Mouse (Mus musculus) heart, embryonic 15.5 days (tissue): ENCODE measurements around the gene Mpeg1. TPM values are rescaled to one million over a fixed set of nuclear protein-coding genes. Genes with fewer than 3 reads are reported as not detected.

Source experiments
- ATAC-seq: fragments of 200-750 bp; cut with Nextera tagmentation; replicated peaks from 2 replicates; pipeline ENCODE4 v1.8.0; 2017; ENCODE audit warnings: low read depth, moderate TSS enrichment; ENCODE audit not compliant: insufficient number of reproducible peaks, insufficient read depth, low FRiP score
- H3K27ac ChIP-seq: fragments of 300-500 bp; sonication (generic); 2 replicates; pipeline ENCODE4 v1.5.1; 2015; ENCODE audit warnings: mild to moderate bottlenecking, inconsistent platforms
- H3K27me3 ChIP-seq: fragments of 300-500 bp; sonication (generic); 2 replicates; pipeline ENCODE4 v1.6.1; 2015; ENCODE audit warnings: inconsistent platforms
- H3K36me3 ChIP-seq: fragments of 300-500 bp; sonication (generic); 2 replicates; pipeline ENCODE4 v1.6.1; 2015; ENCODE audit warnings: mild to moderate bottlenecking, inconsistent platforms
- H3K4me1 ChIP-seq: fragments of 300-500 bp; sonication (generic); replicated peaks from 2 replicates; pipeline ENCODE4 v1.6.1; 2015; ENCODE audit warnings: inconsistent platforms
- H3K4me2 ChIP-seq: fragments of 300-500 bp; sonication (generic); 2 replicates; pipeline ENCODE4 v1.6.1; 2015; ENCODE audit warnings: inconsistent platforms, mild to moderate bottlenecking, moderate library complexity
- H3K4me3 ChIP-seq: fragments of 300-500 bp; sonication (generic); 2 replicates; pipeline ENCODE4 v1.5.1; 2015; ENCODE audit warnings: mild to moderate bottlenecking, inconsistent platforms
- H3K9ac ChIP-seq: fragments of 300-500 bp; sonication (generic); 2 replicates; pipeline ENCODE4 v1.6.1; 2015; ENCODE audit warnings: mild to moderate bottlenecking, inconsistent platforms
- H3K9me3 ChIP-seq: fragments of 300-500 bp; sonication (generic); replicated peaks from 2 replicates; pipeline ENCODE4 v1.6.1; 2016; ENCODE audit warnings: inconsistent platforms
- WGBS: fragments of 180-500 bp; shearing (Covaris S2); methylation state at CpG from one replicate; pipeline ENCODE4 v1.1.7; 2015; ENCODE audit warnings: mixed read lengths; 5-methylcytosine and 5-hydroxymethylcytosine counted together
- polyA plus RNA-seq: library from polyadenylated mRNA; unstranded; fragments of >200 nt; fragmentation: Nextera tagmentation; extraction: Ambion mirVana; gene quantifications from 2 replicates; pipeline ENCODE4 v1.2.1, GENCODE M21; 2015

The Mpeg1 gene
- polyA plus RNA-seq, 1 experiment from 2014 or later = 0.54 TPM

DNA sequence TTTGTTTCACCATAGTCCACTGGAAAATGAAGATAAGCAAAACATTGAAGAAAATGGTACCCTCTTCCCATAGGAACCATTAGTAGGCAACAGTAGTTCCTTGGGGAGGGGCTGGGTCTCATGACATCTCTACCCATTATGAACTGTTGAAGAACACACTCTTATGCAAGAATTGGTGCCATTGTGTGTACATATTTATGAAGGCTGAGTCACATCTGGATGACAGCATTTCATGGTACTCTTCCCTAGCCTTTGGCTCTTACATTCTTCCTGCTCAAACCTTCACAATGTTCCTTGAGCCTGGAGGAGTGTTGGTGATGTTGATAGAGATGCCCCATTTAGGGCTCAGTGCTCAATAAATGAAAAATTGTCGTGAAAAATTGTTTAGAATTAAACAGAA, 21.0 kb upstream of the Mpeg1 start:
- Histone ChIP-seq H3K9ac (no peak overlapping the region), H3K4me3 (no peak overlapping the region), H3K36me3 (no peaks in the 10 kb centered on the region), H3K4me1 (peaks cover 5% of the 10 kb centered on the region; the same call in 1 of the 2 replicates), H3K4me2 (no peak overlapping the region), H3K27ac (no peak overlapping the region), H3K9me3 (no peaks in the 10 kb centered on the region), H3K27me3 (no peaks in the 10 kb centered on the region)
- ATAC-seq = no peak
- WGBS = 50% methylated on average over 1 of the region's 1 CpGs

DNA sequence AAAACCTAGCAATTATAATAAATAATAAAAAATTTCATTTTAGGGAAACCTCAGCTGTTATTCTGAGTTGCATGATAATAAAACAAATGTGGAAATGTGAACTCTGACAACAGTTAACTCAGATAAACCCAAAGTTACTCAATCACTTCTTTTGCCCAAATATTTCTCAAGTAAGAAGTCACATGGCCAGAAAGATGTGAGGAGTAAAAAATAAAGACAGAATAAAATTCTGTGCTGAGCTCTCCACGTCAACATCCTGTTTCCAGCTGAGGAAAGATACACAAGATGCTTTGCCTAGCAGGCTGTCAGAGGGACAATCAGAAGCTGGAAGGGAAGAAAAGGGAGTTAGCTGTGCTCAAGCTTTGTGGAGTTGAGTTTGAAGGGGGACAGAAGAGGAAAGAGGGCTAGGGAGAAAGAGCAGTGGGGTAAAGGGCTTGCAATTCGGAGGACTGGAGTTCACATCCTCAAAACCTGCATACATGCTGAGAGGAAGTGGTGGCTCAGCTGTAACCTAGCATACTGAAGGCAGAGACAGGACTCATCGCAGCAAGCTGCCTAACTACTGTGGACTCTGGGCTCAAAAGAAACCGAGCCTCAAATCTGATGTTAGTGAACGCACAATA, 20.4 kb upstream of the Mpeg1 start:
- Histone ChIP-seq H3K9ac (no peak overlapping the region), H3K4me2 (no peak overlapping the region), H3K4me1 (peaks cover 5% of the 10 kb centered on the region; the same call in 1 of the 2 replicates), H3K4me3 (no peak overlapping the region), H3K36me3 (no peaks in the 10 kb centered on the region), H3K27me3 (no peaks in the 10 kb centered on the region), H3K9me3 (no peaks in the 10 kb centered on the region), H3K27ac (no peak overlapping the region)
- ATAC-seq = no peak
- WGBS = 66% methylated on average over 5 of the region's 5 CpGs

DNA sequence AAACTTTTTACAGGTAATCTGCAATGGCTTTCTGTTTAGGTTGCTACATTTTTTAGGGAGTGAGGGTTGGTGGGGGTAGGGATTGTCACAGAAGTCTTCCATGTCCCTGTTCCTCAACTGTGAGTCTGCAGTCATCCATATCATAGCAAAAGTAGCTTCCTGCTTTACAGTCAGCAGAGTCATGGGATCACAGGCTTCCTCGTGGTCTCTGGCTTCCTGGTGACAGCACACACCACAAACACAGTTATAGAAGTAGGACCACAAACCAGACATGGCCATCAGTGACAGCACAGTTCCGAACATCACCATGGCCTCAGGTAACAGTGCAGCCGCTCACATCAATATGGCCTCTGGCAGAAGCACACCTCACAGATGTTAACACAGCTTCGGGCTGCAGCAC, 18.0 kb upstream of the Mpeg1 start:
- peaks cover 5% of the 10 kb centered on the region; the same call in 1 of the 2 replicates for H3K4me1 ChIP-seq
- 57% methylated on average over 4 of the region's 4 CpGs for WGBS
- H3K4me2 ChIP-seq = peak overlapping the region; percentile 33; the same call in 1 of the 2 replicates

DNA sequence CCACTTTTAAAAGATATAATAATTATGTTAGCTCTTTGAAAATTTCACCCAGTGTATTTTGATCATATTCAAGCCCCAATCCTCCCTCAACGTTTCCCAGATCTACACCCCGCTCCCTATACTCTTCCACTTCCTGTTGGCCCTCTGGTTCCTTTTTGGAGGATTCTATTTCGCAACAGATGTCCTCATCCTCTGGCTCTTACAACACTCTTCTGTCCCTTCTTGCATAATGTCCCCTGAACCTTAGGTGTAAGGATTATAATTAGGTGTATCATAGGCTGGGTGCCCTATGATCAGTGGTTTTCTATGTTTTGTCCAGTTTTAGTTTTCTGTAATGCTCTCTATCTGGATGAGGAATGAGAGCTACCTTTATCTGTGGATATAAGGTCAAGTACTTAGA, 15.6 kb upstream of the Mpeg1 start:
- no peaks in the 10 kb centered on the region for H3K9me3 ChIP-seq
- H3K4me1 ChIP-seq = peaks cover 5% of the 10 kb centered on the region; the same call in 1 of the 2 replicates
- H3K4me2 ChIP-seq = no peak overlapping the region
- H3K27me3 ChIP-seq = no peaks in the 10 kb centered on the region
- no peak overlapping the region for H3K4me3 ChIP-seq
- 77% methylated on average over 3 of the region's 3 CpGs for WGBS
- no peak for ATAC-seq
- no peak overlapping the region for H3K27ac ChIP-seq
- no peaks in the 10 kb centered on the region for H3K36me3 ChIP-seq
- H3K9ac ChIP-seq = no peak overlapping the region

More for the DNA sequence above, 18.0 kb upstream of the Mpeg1 start:
- no peak overlapping the region for H3K27ac ChIP-seq
- H3K9ac ChIP-seq = no peak overlapping the region
- no peaks in the 10 kb centered on the region for H3K36me3 ChIP-seq
- no peaks in the 10 kb centered on the region for H3K27me3 ChIP-seq
- no peak for ATAC-seq
- no peak overlapping the region for H3K4me3 ChIP-seq
- no peaks in the 10 kb centered on the region for H3K9me3 ChIP-seq

DNA sequence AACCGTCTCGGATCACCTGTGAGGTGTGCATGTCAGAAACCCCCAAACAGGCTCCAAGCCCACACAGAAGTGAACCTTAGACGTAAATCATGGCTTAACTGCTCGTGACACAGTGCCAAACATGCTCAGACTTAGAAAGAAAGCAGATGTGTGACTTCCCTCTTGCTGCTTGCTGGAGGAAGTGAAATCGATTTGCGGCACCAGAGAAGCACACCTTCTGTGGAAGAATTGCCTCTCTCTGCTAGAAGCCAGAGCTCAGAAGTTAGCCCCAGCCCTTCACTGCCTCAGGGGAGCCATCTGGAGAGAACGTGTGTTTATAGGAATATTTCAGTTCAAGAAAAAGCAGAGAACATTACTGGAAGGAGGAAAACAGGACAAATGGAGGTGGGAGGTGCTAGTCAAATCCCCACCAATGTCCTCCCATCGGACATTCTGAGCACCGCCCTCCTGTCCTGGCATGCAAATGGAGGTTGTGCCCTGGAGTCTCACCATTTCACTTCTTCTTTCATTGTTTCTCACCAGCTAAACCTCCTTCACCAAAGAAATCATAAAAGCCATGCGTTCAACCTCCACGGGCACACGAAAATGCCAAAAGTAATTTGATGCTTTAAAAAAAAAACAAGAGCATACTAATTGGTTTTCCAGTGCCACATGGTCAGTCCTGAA, 3.0 kb upstream of the Mpeg1 start:
- Histone ChIP-seq H3K9me3 (no peaks in the 10 kb centered on the region), H3K4me3 (no peak overlapping the region), H3K27me3 (no peaks in the 10 kb centered on the region), H3K36me3 (no peaks in the 10 kb centered on the region), H3K4me1 (no peaks in the 10 kb centered on the region), H3K27ac (no peak overlapping the region), H3K9ac (no peak overlapping the region), H3K4me2 (no peak overlapping the region)
- WGBS = 76% methylated on average over 12 of the region's 12 CpGs
- ATAC-seq = no peak

DNA sequence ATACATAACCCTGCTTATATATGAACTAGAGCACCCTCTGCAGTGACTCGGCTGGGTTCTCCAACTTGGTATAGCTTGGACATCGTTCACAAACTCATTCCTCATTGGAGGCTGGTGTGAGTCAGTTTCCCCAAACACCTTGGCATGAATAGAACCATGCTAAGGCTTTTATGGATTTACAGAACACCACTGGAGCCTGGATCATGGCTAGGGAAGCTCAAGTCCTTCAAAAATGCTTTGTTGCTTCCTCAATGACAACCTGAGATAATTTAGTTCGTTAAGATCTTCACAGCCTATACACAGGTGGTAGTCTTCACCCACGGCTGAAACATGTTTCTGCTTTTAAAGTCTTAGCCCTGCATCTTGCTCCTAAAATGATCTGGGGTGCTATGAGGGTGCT, 1.1 kb upstream of the Mpeg1 start:
- 67% methylated on average over 4 of the region's 4 CpGs for WGBS
- ATAC-seq = no peak

DNA sequence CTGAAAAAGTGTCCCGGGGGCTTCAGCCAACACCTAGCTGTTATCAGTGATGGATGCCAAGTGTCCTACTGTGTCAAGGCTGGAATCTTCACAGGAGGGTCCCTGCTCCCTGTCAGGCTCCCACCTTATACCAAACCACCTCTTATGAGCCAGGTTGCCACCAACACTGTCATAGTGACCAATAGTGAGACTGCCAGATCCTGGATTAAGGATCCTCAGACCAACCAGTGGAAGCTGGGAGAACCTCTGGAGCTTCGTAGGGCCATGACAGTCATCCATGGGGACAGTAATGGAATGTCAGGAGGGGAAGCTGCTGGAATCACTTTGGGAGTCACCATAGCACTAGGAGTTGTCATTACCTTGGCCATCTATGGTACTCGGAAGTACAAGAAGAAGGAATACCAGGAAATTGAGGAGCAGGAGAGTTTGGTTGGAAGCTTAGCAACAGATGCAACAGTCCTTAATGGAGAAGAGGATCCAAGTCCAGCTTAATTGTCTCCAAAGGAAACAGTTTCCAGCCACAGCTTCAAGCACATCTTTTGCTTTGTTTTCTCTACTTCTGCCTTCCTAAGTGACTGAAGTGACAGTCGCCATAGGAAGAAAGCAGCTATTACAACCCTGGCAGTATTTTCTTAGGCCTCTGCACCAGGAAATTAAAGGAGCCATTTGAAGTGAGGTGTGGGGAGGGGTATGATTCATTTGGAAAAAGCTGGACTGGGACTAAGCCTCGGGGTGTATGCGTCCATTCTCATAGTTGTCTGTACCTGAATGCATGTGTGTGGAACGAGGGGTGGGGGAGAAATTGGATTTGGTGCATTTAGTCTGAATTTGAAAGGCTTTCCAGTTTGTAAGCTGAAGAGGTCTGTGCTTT, 2.5 kb downstream of the Mpeg1 start:
- Histone ChIP-seq H3K9me3 (no peaks in the 10 kb centered on the region), H3K4me1 (peaks cover 5% of the 10 kb centered on the region; the same call in 1 of the 2 replicates), H3K36me3 (no peaks in the 10 kb centered on the region), H3K4me2 (no peak overlapping the region), H3K4me3 (no peak overlapping the region), H3K9ac (no peak overlapping the region), H3K27me3 (no peaks in the 10 kb centered on the region), H3K27ac (peak overlapping the region; percentile 34)
- 64% methylated on average over 7 of the region's 7 CpGs for WGBS
- ATAC-seq = no peak

More for the DNA sequence above, 1.1 kb upstream of the Mpeg1 start:
- no peak overlapping the region for H3K27ac ChIP-seq
- no peak overlapping the region for H3K9ac ChIP-seq
- H3K4me2 ChIP-seq = no peak overlapping the region
- H3K9me3 ChIP-seq = no peaks in the 10 kb centered on the region
- no peak overlapping the region for H3K4me3 ChIP-seq
- no peaks in the 10 kb centered on the region for H3K27me3 ChIP-seq
- H3K36me3 ChIP-seq = no peaks in the 10 kb centered on the region
- peaks cover 5% of the 10 kb centered on the region; the same call in 1 of the 2 replicates for H3K4me1 ChIP-seq

DNA sequence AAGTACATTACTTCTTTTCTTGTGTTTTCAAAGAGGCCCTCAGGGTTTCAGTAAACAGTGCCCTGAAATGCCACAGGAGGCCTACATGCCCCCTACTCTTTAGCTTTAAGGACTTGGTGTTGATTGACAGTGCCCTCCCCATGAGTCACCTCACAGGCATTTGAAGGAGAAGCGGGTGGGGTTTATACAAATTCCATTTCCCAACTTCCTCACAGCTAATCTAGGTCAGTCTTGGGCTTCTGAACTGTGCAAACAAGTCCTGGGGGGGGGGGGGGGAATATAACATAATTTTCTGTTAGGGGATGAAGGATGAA, 3.1 kb downstream of the Mpeg1 start:
- H3K36me3 ChIP-seq = no peaks in the 10 kb centered on the region

DNA sequence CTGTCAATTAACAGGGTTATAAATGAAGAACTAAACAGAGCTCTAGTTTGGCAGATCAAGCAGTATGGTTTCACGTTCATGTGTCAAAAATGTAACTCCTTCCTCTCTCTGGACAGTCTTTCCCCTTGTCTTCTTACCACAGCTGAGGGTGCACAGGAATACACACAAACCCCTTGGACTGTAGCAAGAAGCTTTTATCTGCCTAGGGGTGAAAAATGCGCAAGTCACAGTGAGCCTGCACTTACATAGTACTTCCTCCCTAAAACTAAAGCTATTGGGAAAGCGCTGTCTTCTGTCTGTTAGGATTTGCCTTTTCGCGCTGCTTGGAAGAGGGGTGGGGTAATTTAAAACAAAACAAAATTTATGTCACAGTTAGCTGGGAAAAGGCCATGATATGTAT, 3.5 kb downstream of the Mpeg1 start:
- peaks cover 5% of the 10 kb centered on the region; the same call in 1 of the 2 replicates for H3K4me1 ChIP-seq
- H3K9me3 ChIP-seq = no peaks in the 10 kb centered on the region
- no peaks in the 10 kb centered on the region for H3K27me3 ChIP-seq
- no peak for ATAC-seq
- H3K4me3 ChIP-seq = no peak overlapping the region
- H3K36me3 ChIP-seq = no peaks in the 10 kb centered on the region
- WGBS = 73% methylated on average over 5 of the region's 5 CpGs
- no peak overlapping the region for H3K9ac ChIP-seq
- H3K27ac ChIP-seq = peak overlapping the region; percentile 1; the same call in 1 of the 2 replicates
- no peak overlapping the region for H3K4me2 ChIP-seq

More for the DNA sequence above, 3.1 kb downstream of the Mpeg1 start:
- 12% methylated on average over 1 of the region's 1 CpGs for WGBS
- peak overlapping the region; percentile 34; the same call in 1 of the 2 replicates for H3K27ac ChIP-seq
- H3K4me2 ChIP-seq = no peak overlapping the region
- no peaks in the 10 kb centered on the region for H3K9me3 ChIP-seq
- peaks cover 5% of the 10 kb centered on the region; the same call in 1 of the 2 replicates for H3K4me1 ChIP-seq
- peak; percentile 41; the same call in 1 of the 2 replicates for ATAC-seq
- no peak overlapping the region for H3K9ac ChIP-seq
- no peaks in the 10 kb centered on the region for H3K27me3 ChIP-seq
- H3K4me3 ChIP-seq = no peak overlapping the region

DNA sequence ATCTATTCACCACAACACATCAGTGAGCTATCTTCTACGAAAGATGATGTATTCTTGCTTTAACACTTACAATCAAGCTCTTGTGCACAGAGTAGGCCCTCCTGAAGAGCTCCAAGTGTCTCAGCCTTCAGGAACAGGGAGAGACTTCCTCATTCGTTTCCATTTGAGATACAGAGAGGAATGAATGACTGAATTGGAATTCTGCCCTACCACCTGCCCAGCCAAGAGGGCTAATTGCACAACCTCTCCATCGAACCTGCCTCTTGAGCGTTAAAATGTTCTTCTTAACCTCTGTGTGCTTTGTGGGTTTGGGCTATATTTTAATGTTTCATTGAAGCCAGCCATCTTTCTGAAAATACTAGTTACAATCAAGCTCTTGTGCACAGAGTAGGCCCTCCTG, 4.1 kb downstream of the Mpeg1 start:
- peaks cover 5% of the 10 kb centered on the region; the same call in 1 of the 2 replicates for H3K4me1 ChIP-seq
- no peaks in the 10 kb centered on the region for H3K36me3 ChIP-seq
- no peak overlapping the region for H3K9ac ChIP-seq
- no peaks in the 10 kb centered on the region for H3K9me3 ChIP-seq
- 72% methylated on average over 4 of the region's 4 CpGs for WGBS
- H3K27ac ChIP-seq = no peak overlapping the region
- ATAC-seq = no peak
- H3K4me2 ChIP-seq = no peak overlapping the region
- H3K4me3 ChIP-seq = no peak overlapping the region
- H3K27me3 ChIP-seq = no peaks in the 10 kb centered on the region

DNA sequence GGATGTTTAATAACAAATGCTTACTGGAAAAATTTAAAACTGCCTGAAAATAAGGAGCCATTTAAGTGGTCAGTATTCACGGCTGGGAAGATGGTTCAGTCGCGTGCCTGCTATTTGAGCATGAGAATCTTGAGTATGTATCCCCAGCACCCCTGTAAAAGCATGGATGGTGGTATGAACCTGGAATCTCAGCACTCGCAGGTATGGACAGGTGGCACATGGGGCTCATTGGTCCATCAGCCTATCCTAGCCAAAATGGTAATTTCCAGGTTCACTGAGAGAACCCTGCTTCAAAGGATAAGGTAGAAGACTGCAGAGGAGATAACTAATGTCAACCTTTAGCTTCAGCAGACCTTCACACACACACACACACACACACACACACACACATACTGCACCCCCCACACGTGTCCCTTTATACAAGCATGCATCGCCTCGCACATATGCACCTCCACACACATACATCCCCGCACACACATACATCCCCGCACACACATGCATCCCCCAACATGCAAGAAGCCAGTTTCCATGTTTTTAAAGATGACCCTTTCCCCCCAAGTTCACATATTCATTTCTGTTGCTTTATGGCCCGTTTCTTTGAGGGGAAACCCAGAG, 5.1 kb downstream of the Mpeg1 start:
- H3K4me3 ChIP-seq = no peak overlapping the region
- no peaks in the 10 kb centered on the region for H3K36me3 ChIP-seq
- no peaks in the 10 kb centered on the region for H3K9me3 ChIP-seq
- no peak overlapping the region for H3K27ac ChIP-seq
- no peak overlapping the region for H3K4me2 ChIP-seq
- ATAC-seq = no peak
- WGBS = 90% methylated on average over 10 of the region's 10 CpGs
- H3K27me3 ChIP-seq = no peaks in the 10 kb centered on the region
- H3K9ac ChIP-seq = no peak overlapping the region
- peaks cover 5% of the 10 kb centered on the region; the same call in 1 of the 2 replicates for H3K4me1 ChIP-seq
